Mouse (Mus musculus) frontal cortex, postnatal 10 days (tissue): ENCODE measurements around the gene Pbsn.
"Not testable (repeated sequence)": the region's sequence is repeated elsewhere in the genome, so short reads cannot be mapped to it uniquely, and the experiment has no call there.

Experiments used
- DNase-seq, 2 experiments: peaks; one replicate each; pipeline ENCODE4 v3.0.0; 2022; ENCODE audit warnings: low spot score in 2 of 2, mixed read lengths in 1 of 2

The Pbsn gene

DNA sequence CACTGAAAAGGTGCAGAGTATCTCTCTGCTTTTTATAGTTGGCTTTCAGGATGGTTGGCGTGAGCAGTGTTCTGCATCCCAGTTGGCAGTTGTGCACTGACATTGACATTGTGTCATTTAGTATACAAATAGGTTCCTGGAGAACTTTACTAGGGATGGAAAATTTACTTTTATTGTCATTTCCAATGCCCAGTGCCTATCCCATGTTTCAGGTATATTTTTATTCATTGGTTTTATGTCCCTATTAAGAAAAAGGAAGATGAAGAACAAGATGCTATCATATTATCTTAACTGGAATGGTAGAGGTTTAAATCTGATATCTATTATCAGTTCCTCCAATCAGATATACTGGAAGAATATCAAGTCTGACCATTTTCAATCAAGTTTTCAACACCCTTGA, at the start of gene Pbsn:
Pbsn (minus strand) TSS at position 101 of the 400 bp plus-strand sequence.
- no peak for DNase-seq

DNA sequence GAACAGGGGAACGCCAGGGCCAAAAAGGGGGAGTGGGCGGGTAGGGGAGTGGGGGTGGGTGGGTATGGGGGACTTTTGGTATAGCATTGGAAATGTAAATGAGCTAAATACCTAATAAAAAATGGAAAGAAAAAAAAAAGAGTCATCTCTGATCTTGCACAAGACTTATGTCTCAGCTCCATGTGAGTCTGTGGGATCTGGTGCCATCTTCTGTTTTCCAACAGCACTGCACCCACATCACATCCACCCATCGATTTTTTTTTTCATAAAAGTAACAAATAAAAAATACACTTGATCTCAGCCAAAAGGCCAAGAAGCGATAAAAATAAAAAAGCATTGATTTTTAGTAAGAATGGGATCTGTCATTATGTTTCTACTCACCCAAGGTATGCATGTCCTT, 26.6 kb upstream of the Pbsn start:
- not testable (repeated sequence) for DNase-seq

DNA sequence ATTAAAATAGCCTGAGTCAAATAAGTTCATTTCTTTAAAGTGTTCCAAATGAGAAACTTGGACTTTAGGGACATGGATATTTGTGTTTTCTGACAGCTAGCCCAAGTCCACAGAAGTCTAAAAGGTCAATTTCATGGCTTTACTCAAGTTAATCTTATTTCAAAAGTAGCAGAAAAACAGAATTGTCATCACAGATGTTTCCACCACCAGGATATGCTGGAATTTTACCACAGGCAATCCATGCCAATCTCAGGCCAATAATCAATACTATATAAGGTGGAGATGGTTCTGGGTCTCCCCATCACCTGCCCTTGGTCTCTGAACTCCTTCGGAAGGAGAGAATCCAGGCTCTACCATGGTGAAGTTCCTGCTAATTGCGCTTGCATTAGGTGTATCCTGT, 11.0 kb upstream of the Pbsn start, which contains the start of gene Gm14744:
Gm14744 (plus strand) TSS at position 301 of the 400 bp plus-strand sequence.
- DNase-seq = not testable (repeated sequence)

DNA sequence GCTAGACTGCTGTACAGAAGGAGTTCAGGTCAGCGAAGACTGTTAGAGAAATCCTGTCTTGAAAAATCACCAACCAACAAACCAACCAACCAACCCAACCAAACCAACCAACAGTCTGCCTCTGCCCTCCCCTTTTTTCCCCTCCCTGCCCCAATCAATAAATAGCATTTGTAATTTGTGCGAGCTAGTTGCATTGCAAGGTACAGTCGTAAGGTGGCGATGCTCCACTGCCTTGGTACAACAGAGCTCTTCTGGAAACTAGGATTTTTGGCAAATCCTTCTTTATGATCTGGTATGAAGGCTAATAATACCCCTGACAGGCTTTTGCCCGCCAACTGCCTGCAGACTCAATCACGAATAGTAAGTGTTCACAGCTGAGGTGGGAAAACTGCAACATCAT, 41.4 kb downstream of the Pbsn start:
- no peak for DNase-seq

DNA sequence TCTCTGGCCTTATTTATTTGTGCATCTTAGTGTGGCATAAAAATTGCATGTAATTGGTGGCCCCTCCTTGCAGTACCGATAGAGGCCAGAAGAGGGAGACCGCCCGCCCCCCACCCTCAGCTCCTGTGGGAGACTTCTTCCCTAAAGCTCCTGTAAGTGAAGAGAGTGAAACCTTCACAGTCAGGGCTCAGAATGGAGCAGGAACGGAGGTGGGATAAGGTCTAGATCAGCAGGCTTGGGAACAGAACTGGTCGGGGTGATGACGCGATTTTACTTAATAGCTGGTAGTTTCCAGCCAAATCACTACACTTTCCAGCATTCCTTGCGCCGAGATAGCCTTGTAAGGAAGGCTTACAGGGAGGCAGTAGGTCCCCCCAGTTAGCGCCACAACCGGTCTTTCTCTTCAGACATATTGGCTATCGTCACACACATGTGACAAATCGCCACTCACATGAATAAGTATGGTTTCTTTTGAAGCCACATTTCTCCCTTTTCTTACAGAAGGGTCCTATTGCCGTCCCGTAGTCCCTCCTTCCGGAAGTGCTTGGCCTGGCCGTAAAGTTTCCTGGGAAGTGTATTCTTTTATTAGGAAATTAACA, 42.7 kb downstream of the Pbsn start:
- peak; percentile 18 to 57 for DNase-seq

DNA sequence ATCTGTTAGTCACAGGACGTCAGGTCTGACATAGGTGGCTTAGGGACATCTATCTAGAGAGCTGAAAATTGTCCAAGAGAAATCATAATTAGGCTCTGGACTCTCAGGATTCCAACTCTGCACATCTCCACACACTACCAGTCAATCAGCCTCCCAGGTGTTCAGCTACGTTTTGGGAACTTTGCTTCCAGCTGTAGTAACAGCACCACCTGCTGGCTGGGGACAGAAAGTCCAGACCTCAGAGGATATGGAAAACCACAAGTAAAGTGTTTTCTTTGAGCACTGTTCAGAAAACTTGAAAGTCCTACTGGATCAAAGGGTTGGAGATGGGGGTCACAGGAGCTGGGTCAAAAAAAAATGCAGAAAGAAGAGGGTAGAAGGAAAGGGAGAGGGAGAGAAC, 44.8 kb downstream of the Pbsn start:
- peak in 1 of 2 experiments; percentile 29 for DNase-seq

DNA sequence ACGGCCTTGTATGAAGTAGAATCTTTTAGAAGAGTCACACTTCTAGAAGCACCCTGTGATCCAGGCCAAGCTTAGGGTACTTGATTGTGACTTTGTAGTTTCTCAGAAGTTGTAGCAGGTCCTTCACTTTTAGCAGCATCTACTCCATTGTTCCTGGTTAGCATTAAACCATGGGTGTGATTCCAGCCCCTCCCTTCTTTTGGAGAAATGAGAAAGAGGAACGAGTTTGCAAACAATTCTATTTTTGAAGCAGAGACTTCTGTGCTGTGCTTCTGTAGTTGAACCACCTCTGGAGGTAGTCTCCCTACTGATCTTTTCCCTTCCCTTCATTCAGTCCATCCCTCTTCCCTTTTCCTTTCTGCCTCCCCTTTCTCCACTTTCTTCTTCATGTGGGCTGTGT, 51.1 kb downstream of the Pbsn start:
- DNase-seq = no peak

DNA sequence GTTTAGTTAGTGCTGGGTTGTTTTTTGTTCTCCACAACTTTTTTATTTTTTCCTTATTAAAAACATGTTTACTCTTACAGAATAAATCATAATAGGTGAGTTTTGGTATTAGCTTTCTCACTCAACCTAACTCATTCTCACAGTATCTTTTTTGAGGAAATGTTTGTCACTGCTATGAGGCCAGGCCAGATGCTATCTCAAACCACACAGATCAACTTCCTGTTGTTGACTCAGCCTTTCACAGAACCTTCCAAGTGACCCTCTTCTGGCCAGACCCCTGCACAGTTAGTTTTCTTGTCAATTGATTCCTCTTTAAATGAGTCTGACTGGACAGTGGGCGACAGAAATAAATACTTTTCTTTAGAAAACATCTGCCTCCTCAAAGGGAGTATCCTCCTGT, 51.9 kb downstream of the Pbsn start:
- no peak for DNase-seq

DNA sequence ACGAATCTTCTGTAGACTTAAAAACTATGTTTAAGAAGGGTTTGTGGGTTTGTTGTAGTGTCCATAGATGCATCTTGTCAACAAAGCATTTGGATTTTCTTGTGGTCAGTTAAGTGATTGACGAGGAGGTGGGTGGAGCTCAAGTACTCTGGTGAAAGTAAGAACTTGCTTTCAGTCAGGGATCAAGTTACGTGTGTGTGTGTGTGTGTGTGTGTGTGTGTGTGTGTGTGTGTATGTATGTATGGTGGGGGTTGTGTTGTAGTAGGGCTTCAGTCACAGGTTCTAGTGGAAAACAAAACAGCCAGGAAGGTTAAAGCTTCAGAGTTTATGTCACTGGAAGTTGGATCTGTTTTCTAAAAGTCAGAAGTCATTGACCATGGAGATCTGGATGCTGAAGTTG, 53.9 kb downstream of the Pbsn start:
- no peak for DNase-seq

DNA sequence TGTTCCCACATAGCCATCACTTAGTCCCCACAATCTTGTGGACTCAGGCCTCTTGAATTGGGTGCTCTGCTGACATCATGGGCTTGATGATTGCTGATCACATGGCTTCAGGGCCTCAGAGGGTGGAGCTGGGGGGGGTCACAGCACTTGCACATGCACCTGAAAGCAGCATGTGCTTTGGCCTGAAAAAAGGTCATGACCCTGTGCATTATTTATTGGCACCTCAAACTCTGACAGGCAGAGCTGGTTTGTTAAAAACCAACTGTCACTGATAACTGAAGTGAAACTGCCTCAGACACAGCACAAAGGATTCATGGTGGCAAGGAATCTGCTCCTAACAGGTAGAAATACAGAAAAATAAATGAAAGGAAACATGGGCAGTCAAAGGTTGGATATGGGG, 55.6 kb downstream of the Pbsn start:
- DNase-seq = no peak

DNA sequence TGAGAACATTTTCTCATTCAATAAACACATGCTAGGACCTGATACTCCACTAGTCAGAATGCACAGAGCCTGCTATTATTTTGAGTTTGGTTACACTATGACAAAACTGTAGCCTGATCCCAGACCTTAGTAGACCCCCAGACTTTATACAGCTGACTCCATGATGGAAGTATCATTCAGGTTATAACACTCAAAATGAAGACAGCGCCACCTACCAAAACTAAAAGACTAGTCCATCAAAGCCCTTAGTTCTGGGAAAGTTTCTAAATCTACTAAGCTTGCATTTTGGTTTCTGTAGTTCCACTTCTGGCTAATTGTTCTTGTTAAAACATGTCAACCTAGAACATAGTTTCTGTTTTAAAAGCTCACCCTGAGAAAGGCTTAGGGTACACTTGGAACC, 56.5 kb downstream of the Pbsn start:
- DNase-seq = no peak

DNA sequence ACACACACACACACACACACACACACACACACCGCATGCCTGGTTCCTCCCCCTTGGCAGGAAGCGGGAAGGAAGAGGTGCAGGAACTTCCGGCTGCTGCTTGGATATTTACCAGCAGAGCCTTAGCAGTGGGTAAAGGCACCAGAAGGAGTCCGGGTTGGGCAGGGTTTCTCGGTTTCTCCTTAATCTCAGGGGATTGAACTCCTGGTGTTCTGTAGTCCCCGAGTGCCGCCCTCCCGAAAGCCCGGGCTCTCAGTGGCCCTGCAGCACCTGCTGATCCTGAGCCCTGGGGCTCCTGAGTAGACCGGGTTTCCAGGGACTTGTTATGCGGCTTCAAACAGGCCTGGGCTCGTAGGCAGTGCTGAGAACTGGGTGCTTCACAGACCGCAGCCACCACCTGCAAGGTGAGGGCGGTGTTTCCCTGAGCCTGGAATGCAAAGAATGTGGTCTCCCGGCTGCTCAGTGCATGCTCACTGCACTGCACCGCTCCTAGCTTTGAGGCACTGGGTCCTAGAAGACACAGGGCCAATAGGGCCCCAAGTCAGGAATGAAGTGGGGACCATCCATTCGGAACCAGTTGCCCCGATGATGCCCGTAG, 57.1 kb downstream of the Pbsn start, which contains the start of gene Prkx:
Prkx (minus strand) TSS at position 41 of the 598 bp plus-strand sequence.
- DNase-seq = no peak

DNA sequence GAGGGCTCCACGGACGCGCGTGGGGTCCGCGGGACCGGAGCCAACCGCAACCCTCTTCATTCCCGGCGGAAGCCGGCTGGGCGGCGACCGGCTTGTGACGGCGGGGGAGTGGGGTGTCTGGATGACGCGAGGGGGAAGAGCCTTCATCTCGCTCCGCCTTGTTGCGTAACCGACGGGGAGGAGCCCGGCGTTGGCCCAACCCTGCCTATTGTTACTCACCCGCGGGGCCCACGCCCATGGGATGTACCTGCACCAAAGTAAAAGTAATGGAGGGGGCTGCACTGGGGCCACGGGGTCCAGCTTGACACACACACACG, 57.6 kb downstream of the Pbsn start:
- DNase-seq = peak; percentile 81 to 85

DNA sequence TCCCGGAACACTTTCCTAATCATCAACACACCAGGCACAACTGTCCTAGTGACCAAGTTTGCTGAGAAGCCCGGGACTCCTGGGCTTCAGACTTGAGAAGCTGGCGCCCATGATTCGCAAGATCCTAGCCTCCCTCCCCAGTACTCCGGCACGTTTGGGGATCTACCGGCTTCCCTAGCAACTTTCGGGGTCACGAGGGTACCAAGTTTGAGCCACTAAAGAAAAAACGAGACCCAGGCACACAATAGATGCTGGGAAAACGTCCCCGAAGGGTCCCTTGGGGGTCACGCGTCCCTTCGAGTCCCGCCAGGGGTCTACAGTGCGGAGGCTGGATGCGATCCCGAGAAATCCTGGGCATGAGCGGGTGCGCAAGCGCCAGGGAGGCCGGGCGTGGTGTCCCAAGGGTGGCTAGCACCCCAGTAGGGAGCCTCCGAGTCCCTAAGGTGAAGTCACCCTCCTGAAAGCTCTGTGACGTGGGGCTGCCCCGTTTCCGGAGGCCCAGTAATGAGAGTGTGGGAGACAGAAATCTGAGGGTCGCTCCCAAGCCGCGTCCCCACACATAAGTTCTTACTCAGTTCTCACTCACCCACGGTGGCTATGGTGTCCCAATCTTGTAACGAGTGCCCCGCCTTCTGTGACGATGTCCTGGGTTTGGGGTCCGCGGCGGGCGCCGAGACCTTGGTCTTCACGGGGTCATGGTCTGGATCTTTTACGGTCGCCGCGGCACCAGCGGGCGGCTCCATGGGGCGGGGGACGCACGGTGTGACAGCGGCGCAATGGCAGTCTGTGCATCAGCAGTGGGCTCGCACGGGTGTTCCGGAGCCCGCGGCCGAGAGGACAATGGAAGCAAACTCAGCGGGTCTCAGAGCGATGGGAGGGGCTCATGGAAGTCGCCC, 58.2 kb downstream of the Pbsn start:
- no peak for DNase-seq

DNA sequence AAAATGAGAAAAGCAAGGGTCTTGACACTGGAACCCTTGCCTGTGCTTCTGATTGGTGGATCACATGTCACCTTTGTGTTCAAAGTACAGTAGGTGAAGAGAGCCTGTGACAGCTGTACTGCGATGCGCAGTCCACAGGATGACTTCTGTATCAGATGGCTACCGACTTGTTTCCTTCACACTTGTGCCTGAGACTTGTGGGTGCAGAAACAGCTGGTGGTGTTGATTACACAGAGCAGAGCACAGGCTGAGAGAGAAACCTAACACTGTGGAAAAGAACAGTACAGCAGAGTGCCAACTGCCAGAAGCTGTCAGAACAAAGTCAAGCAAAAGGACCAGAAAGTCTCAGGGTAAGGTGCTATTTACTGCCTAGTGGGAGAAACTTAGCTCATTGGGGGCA, 64.7 kb downstream of the Pbsn start:
- DNase-seq = no peak
